Mouse (Mus musculus) C2C12 (cell line): ENCODE measurements around the gene Gadd45a.
"Not testable (repeated sequence)": the region's sequence is repeated elsewhere in the genome, so short reads cannot be mapped to it uniquely, and the experiment has no call there.

Experiments
- CTCF ChIP-seq: IDR thresholded peaks from one replicate; pipeline ENCODE4 v1.5.1; 2011; ENCODE audit not compliant: control insufficient read depth, insufficient read depth, insufficient read length
- MAX ChIP-seq: IDR thresholded peaks from one replicate; pipeline ENCODE4 v1.6.1; 2011; ENCODE audit warnings: mild to moderate bottlenecking, control low read depth

DNA sequence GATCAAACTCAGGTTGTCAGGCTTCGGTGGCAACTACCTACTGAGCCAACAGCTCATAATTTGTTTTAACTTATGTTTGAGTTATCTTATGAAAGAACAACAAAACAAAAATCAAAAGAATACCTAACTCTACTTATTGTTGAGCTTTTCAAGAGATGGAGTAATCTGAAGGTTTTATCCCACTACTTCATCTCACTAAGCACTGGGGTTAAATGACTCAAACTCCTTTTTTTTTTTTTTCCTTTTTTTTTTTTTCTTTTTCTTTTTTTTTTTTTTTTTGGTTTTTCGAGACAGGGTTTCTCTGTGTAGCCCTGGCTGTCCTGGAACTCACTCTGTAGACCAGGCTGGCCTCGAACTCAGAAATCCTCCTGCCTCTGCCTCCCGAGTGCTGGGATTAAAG lies 4.3 kb downstream of the Gadd45a start:
- not testable (repeated sequence) for TF ChIP-seq CTCF, MAX
